Comparison of ENCODE assay signal across 20 mouse cellular contexts in genomic region chr17:87214523-87214922, GRCm38 (mm10). TPM values are rescaled to one million over a fixed set of nuclear protein-coding genes. Genes with fewer than 3 reads are reported as not detected.
DNase-seq lines count a peak whose midpoint lies in the region; ATAC-seq lines count a peak whose summit lies in the region.
"Had no signal": no experiment of that assay in that cellular context is flagged by ENCODE, and none has a peak within 500 bp of the region (broad histone marks: within the 10 kb centered on the region; RNA-seq: fewer than 3 reads in every experiment).

No protein-coding gene starts in this region.

- no peaks in the 10 kb centered on the region for H3K36me3 ChIP-seq in heart, embryonic 10.5 days
- no peaks in the 10 kb centered on the region for H3K36me3 ChIP-seq in midbrain, embryonic 11.5 days (ENCODE audit: control insufficient read depth, insufficient read depth, low read length)
- H3K36me3 ChIP-seq in midbrain, embryonic 14.5 days (ENCODE audit: control insufficient read depth, insufficient read depth, low read length) = no peaks in the 10 kb centered on the region
- H3K36me3 ChIP-seq: G1E had no signal

- H3K27ac ChIP-seq in heart, embryonic 10.5 days = no peak overlapping the region
- H3K27ac ChIP-seq in midbrain, embryonic 11.5 days (ENCODE audit: low read depth, low read length) = no peak overlapping the region
- H3K27ac ChIP-seq in midbrain, embryonic 14.5 days (replicated peaks; ENCODE audit: low read depth, low read length) = no peak overlapping the region

- no peaks in the 10 kb centered on the region for H3K9me3 ChIP-seq in heart, embryonic 10.5 days
- no peaks in the 10 kb centered on the region for H3K9me3 ChIP-seq in midbrain, embryonic 11.5 days (ENCODE audit: control insufficient read depth, low read length)
- no peaks in the 10 kb centered on the region for H3K9me3 ChIP-seq in midbrain, embryonic 14.5 days (ENCODE audit: control insufficient read depth, low read length)
- H3K9me3 ChIP-seq: G1E had no signal

- H3K4me2 ChIP-seq in midbrain, embryonic 11.5 days = no peak overlapping the region
- H3K4me2 ChIP-seq in midbrain, embryonic 14.5 days (ENCODE audit: low read length) = no peak overlapping the region

- 85% methylated on average over 7 of the region's 7 CpGs for WGBS in heart, embryonic 10.5 days
- 96% methylated on average over 7 of the region's 7 CpGs for WGBS in midbrain, embryonic 11.5 days
- 95% methylated on average over 7 of the region's 7 CpGs for WGBS in midbrain, embryonic 14.5 days

- H3K9ac ChIP-seq in midbrain, embryonic 11.5 days (ENCODE audit: low read length) = no peak overlapping the region
- H3K9ac ChIP-seq in midbrain, embryonic 14.5 days (replicated peaks; ENCODE audit: low read length) = no peak overlapping the region

- H3K4me3 ChIP-seq in heart, embryonic 10.5 days = no peak overlapping the region
- no peak overlapping the region for H3K4me3 ChIP-seq in midbrain, embryonic 11.5 days (ENCODE audit: low read depth, low read length)
- H3K4me3 ChIP-seq in midbrain, embryonic 14.5 days (replicated peaks; ENCODE audit: low read depth, low read length) = no peak overlapping the region

- H3K27me3 ChIP-seq in heart, embryonic 10.5 days (ENCODE audit: insufficient read depth, poor library complexity, severe bottlenecking) = peaks cover 6% of the 10 kb centered on the region; the same call in 1 of the 2 replicates
- H3K27me3 ChIP-seq in midbrain, embryonic 11.5 days (ENCODE audit: control insufficient read depth, insufficient read depth, low read length) = no peaks in the 10 kb centered on the region
- H3K27me3 ChIP-seq in midbrain, embryonic 14.5 days (ENCODE audit: control insufficient read depth, insufficient read depth, low read length) = no peaks in the 10 kb centered on the region
- H3K27me3 ChIP-seq: Patski had no signal

- no peaks in the 10 kb centered on the region for H3K4me1 ChIP-seq in heart, embryonic 10.5 days
- H3K4me1 ChIP-seq in midbrain, embryonic 11.5 days (ENCODE audit: control insufficient read depth, insufficient read depth, low read length) = no peaks in the 10 kb centered on the region
- no peaks in the 10 kb centered on the region for H3K4me1 ChIP-seq in midbrain, embryonic 14.5 days (ENCODE audit: control insufficient read depth, insufficient read depth, low read length)

- ATAC-seq in midbrain, embryonic 11.5 days (ENCODE audit: low FRiP score) = no peak
- no peak for ATAC-seq in midbrain, embryonic 14.5 days (ENCODE audit: low FRiP score, low TSS enrichment)
- ATAC-seq: activated CD4-positive, CD25-positive, alpha-beta regulatory T cell, adult 4 months; CD4-positive, CD25-positive, alpha-beta regulatory T cell, adult 4 months; Patski had no signal

- DNase-seq in heart, embryonic 10.5 days (ENCODE audit: low spot score) = peak; percentile 53
- no peak for DNase-seq in heart, adult 11 months
- DNase-seq in midbrain, embryonic 11.5 days (ENCODE audit: low spot score, missing footprints) = peak; percentile 53
- no peak for DNase-seq in midbrain, embryonic 14.5 days
- DNase-seq in testis, postnatal 10 days (ENCODE audit: low spot score) = peak; percentile 36
- no peak for DNase-seq in testis, postnatal 14 days (ENCODE audit: low spot score)
- DNase-seq: adrenal gland, adult 2 months; adrenal gland, adult 8-10 months; adrenal gland, postnatal 10 days; adrenal gland, postnatal 14 days; adrenal gland, postnatal 25 days; adrenal gland, postnatal 36 days; B cell, adult 2 months; cerebellum, adult 11 months; cerebellum, adult 11-12 months; cerebellum, adult 18-20 months had no signal

RNA-seq across cellular contexts. Expression of gene Mcfd2, which starts 51.2 kb away (rescaled TPM):
- 77.8 and 82.7 TPM in 2 replicates for polyA plus RNA-seq in heart, embryonic 10.5 days (2016; fragmentation: Nextera tagmentation; extraction: Ambion mirVana)
- polyA plus RNA-seq in midbrain, embryonic 11.5 days (2014; fragmentation: Nextera tagmentation; extraction: Ambion mirVana) = 72.9 and 75.0 TPM in 2 replicates
- 43.1 and 48.1 TPM in 2 replicates for polyA plus RNA-seq in midbrain, embryonic 14.5 days (2014; fragmentation: Nextera tagmentation; extraction: Ambion mirVana)

Comparison
In these comparisons a context has a peak if more than half of its experiments do, and no peak if none do; other contexts are left out.
1. DNase-seq: peak in heart, embryonic 10.5 days (single experiment), midbrain, embryonic 11.5 days (single experiment) and testis, postnatal 10 days (single experiment); none in heart, adult 11 months (single experiment), midbrain, embryonic 14.5 days (single experiment) and testis, postnatal 14 days (single experiment).